Mouse (Mus musculus): ENCODE measurements around the gene D8Ertd738e. TPM values are rescaled to one million over a fixed set of nuclear protein-coding genes. Genes with fewer than 3 reads are reported as not detected.

D8Ertd738e gene
- polyA plus RNA-seq, 1 experiment from 2014 or later = 358 TPM

DNA sequence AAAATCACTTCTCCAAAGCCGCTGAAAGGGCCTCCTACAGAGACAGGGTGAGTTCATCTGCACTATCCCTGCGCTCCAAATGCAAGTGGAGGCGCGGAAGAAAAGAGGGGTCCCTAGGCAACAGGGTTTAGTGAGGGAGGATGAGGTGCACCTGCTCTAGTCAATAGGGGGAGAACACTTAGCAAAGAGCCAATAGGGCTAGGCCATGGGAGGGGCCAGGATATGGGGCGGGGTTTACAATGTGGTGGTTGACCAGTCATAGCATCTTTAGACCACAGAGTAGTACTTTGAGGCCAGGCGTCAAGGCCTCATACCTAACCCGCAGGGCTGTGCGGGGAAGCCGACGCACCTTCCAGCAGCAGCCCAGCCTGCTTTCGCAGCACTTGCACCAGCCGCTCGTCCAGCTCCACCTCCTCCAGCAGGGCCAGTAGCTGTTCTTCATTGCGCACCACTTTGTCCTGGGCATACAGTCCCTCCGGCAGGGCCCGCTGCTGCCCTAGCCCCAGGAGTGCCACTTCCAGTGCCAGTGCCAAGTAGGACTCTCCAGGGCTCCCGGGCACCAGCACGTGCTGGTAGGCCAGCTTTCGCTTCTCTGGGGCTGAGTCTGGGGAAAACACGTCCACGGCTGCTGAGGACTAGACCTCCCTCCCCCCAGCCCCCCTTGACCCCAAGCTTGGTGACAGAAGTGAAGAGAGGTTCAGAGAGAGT, 26.0 kb downstream of the D8Ertd738e start:
- H3K9ac ChIP-seq (replicated peaks; ENCODE audit: low read depth, low read length) = no peak overlapping the region
- no peaks in the 10 kb centered on the region for H3K4me1 ChIP-seq (ENCODE audit: control insufficient read depth, insufficient read depth, low read length)
- WGBS = 85% methylated on average over 21 of the region's 21 CpGs
- H3K4me3 ChIP-seq (ENCODE audit: low read depth, low read length) = no peak overlapping the region
- no peaks in the 10 kb centered on the region for H3K9me3 ChIP-seq (ENCODE audit: control insufficient read depth, low read depth, low read length)
- peaks cover 83% of the 10 kb centered on the region for H3K36me3 ChIP-seq (ENCODE audit: control insufficient read depth, insufficient read depth, low read length)
- ATAC-seq (ENCODE audit: insufficient number of reproducible peaks, insufficient read depth, low FRiP score, low read depth) = no peak
- H3K4me2 ChIP-seq (replicated peaks; ENCODE audit: low read depth, low read length) = no peak overlapping the region
- H3K27ac ChIP-seq (ENCODE audit: low read length) = no peak overlapping the region
- no peaks in the 10 kb centered on the region for H3K27me3 ChIP-seq (ENCODE audit: control insufficient read depth, insufficient read depth, low read length)

DNA sequence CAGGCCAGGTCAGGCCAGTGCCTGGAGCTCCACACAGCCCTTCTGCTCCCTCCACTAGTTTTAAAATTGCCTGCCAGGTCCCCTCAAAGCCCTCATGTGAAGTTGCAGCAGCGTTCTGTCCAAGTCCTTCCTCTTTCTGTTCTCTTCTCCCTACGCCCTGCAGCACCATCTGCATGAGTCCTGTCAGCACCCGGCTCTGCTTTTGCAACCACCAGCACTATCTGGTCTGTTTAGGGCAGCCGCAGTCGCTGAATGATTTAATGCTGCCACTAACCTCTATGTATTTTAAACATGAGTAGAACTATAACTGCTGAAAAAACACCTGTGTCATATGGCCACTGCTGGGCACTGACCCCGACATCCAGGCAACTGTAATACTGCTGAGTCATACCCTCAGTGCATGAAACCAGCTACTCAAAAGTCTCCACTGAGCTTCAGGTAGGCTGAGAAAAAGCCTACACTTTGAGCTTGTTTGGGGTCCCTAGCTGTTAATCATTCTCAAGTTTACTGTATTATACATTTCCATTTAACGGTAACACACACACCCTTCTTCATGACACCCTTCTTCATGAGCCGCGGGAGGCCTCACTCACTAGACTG, 26.9 kb downstream of the D8Ertd738e start:
- Histone ChIP-seq H3K4me1 (ENCODE audit: control insufficient read depth, insufficient read depth, low read length) (no peaks in the 10 kb centered on the region), H3K4me3 (ENCODE audit: low read depth, low read length) (no peak overlapping the region), H3K9me3 (ENCODE audit: control insufficient read depth, low read depth, low read length) (no peaks in the 10 kb centered on the region), H3K9ac (replicated peaks; ENCODE audit: low read depth, low read length) (no peak overlapping the region), H3K27me3 (ENCODE audit: control insufficient read depth, insufficient read depth, low read length) (no peaks in the 10 kb centered on the region), H3K4me2 (replicated peaks; ENCODE audit: low read depth, low read length) (no peak overlapping the region), H3K36me3 (ENCODE audit: control insufficient read depth, insufficient read depth, low read length) (peaks cover 83% of the 10 kb centered on the region), H3K27ac (ENCODE audit: low read length) (no peak overlapping the region)
- 91% methylated on average over 9 of the region's 9 CpGs for WGBS
- no peak for ATAC-seq (ENCODE audit: insufficient number of reproducible peaks, insufficient read depth, low FRiP score, low read depth)

DNA sequence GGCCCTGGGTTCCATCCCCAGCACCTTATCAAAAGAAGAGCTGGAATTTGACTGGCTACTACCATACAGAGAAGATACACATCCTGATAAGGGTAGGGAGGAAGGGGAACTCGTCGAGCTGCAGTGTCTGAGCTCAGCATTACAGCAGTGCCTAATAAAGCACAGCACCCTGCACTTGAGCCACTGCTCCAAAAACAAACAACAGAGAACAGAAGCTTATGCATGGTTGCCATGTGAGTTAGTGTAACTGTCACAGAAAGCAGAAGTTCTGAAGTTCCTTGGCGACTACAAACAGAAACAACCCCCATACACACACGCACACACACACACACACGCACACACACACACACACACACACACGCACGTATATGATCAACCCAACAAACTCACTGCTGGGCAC, 29.4 kb downstream of the D8Ertd738e start:
- 83% methylated on average over 7 of the region's 7 CpGs for WGBS
- no peak overlapping the region for H3K27ac ChIP-seq (ENCODE audit: low read length)
- peaks cover 80% of the 10 kb centered on the region for H3K36me3 ChIP-seq (ENCODE audit: control insufficient read depth, insufficient read depth, low read length)
- H3K4me1 ChIP-seq (ENCODE audit: control insufficient read depth, insufficient read depth, low read length) = no peaks in the 10 kb centered on the region
- no peak overlapping the region for H3K4me2 ChIP-seq (replicated peaks; ENCODE audit: low read depth, low read length)
- H3K9ac ChIP-seq (replicated peaks; ENCODE audit: low read depth, low read length) = no peak overlapping the region
- no peaks in the 10 kb centered on the region for H3K9me3 ChIP-seq (ENCODE audit: control insufficient read depth, low read depth, low read length)
- ATAC-seq (ENCODE audit: insufficient number of reproducible peaks, insufficient read depth, low FRiP score, low read depth) = no peak
- H3K27me3 ChIP-seq (ENCODE audit: control insufficient read depth, insufficient read depth, low read length) = no peaks in the 10 kb centered on the region
- no peak overlapping the region for H3K4me3 ChIP-seq (ENCODE audit: low read depth, low read length)

DNA sequence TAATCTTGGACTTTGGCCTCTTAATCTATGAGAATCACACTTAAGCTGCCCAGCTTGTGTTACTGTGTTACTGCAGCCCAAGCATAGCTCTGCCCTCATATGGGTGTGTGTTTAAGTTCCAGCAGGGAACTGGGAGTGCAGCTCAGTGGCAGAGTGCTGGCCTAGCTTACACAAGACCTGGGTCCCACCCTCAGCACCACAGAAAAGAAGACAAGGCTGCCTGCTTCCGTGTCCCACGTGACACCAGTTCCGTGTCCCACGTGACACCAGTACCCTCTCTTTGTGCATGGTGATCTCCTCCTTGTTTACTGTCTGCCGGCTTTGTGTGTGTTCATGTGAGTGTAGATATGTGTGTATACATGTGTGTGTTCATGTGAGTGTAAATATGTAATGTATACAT, 31.4 kb downstream of the D8Ertd738e start:
- Histone ChIP-seq H3K4me1 (ENCODE audit: control insufficient read depth, insufficient read depth, low read length) (no peaks in the 10 kb centered on the region), H3K4me3 (ENCODE audit: low read depth, low read length) (no peak overlapping the region), H3K9me3 (ENCODE audit: control insufficient read depth, low read depth, low read length) (no peaks in the 10 kb centered on the region), H3K4me2 (replicated peaks; ENCODE audit: low read depth, low read length) (no peak overlapping the region), H3K36me3 (ENCODE audit: control insufficient read depth, insufficient read depth, low read length) (peaks cover 73% of the 10 kb centered on the region), H3K9ac (replicated peaks; ENCODE audit: low read depth, low read length) (no peak overlapping the region), H3K27ac (ENCODE audit: low read length) (no peak overlapping the region), H3K27me3 (ENCODE audit: control insufficient read depth, insufficient read depth, low read length) (no peaks in the 10 kb centered on the region)
- ATAC-seq (ENCODE audit: insufficient number of reproducible peaks, insufficient read depth, low FRiP score, low read depth) = no peak
- WGBS = 90% methylated on average over 5 of the region's 5 CpGs

DNA sequence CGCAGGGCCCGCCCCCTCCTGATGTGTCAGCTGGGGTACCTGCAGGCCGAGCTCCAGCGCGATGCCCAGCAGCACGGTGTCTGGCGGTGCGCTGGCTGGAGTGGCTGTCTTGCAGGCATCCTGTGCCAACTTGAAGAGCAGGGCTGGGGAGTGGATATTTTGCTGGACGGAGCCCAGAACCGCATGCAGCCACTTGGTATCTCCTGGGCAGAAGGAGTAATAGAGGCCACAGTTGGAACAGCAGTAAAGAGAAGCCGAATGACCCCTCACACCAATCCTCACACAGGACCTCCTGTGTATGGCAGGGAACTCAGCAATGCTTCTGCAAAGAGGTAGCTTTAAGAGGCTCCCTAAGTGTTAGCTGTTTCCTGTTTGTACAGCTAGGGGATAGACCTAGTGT, 32.3 kb downstream of the D8Ertd738e start:
- 94% methylated on average over 11 of the region's 11 CpGs for WGBS
- H3K4me2 ChIP-seq (replicated peaks; ENCODE audit: low read depth, low read length) = no peak overlapping the region
- peaks cover 73% of the 10 kb centered on the region for H3K36me3 ChIP-seq (ENCODE audit: control insufficient read depth, insufficient read depth, low read length)
- no peaks in the 10 kb centered on the region for H3K9me3 ChIP-seq (ENCODE audit: control insufficient read depth, low read depth, low read length)
- H3K27me3 ChIP-seq (ENCODE audit: control insufficient read depth, insufficient read depth, low read length) = no peaks in the 10 kb centered on the region
- no peak overlapping the region for H3K9ac ChIP-seq (replicated peaks; ENCODE audit: low read depth, low read length)
- no peak overlapping the region for H3K27ac ChIP-seq (ENCODE audit: low read length)
- H3K4me3 ChIP-seq (ENCODE audit: low read depth, low read length) = no peak overlapping the region
- ATAC-seq (ENCODE audit: insufficient number of reproducible peaks, insufficient read depth, low FRiP score, low read depth) = no peak
- H3K4me1 ChIP-seq (ENCODE audit: control insufficient read depth, insufficient read depth, low read length) = no peaks in the 10 kb centered on the region

DNA sequence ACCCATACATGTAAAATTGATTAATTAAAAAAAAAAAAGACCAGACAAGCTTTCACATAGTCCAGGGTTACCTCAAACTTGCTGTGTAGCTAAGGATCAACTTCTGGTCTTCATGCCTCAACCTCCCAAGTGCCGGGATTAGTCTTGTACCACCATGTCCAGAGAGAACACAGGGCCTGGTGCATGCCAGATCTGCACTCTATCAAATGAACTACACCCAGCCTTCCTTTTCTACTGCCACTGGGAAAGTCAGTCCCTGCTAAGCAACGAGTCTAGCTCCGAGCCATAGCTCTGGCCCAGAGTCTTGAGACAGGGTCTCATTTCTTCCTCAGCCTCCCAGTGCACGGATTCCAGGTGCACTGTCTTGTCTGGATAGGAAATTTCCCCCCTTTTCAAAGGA, 36.2 kb downstream of the D8Ertd738e start:
- Histone ChIP-seq H3K9ac (replicated peaks; ENCODE audit: low read depth, low read length) (no peak overlapping the region), H3K27me3 (ENCODE audit: control insufficient read depth, insufficient read depth, low read length) (no peaks in the 10 kb centered on the region), H3K4me2 (replicated peaks; ENCODE audit: low read depth, low read length) (no peak overlapping the region), H3K4me3 (ENCODE audit: low read depth, low read length) (no peak overlapping the region), H3K27ac (ENCODE audit: low read length) (no peak overlapping the region), H3K9me3 (ENCODE audit: control insufficient read depth, low read depth, low read length) (no peaks in the 10 kb centered on the region), H3K36me3 (ENCODE audit: control insufficient read depth, insufficient read depth, low read length) (peaks cover 77% of the 10 kb centered on the region), H3K4me1 (ENCODE audit: control insufficient read depth, insufficient read depth, low read length) (peaks cover under 1% of the 10 kb centered on the region; the same call in 1 of the 2 replicates)
- 88% methylated on average over 4 of the region's 4 CpGs for WGBS
- ATAC-seq (ENCODE audit: insufficient number of reproducible peaks, insufficient read depth, low FRiP score, low read depth) = no peak

DNA sequence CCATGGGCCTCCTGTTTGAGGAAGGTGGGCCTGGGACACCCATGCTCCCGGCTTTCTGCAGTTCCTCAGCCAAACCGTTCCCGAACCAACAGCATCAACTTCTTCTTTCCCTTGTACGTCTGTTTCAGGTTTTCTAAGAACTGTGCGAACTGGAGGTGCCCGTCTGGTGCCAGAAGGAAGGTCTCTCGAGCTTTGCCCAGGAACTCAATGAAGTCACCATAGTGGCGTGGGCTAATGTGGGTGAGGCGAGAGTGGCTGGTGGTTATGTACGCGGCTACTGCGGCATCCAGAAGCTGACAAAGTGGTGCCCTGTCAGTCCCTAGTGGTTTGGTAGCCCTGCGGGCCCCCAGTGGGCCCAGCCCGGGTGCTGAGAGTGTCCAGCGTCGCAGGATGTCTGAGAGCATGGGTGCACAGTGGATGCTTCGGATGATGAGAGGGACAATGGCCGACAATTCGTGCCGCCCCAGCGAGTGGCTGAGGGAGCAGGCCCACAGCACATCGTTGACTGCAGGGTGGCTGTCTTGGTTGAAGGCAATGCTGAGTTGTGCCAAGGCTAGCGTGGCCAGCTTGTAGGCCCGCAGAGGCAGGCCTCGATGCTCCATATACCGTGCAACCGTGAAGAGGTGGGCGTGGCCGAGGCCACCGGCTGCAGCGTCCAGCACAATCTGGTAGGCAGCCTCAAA, 37.5 kb downstream of the D8Ertd738e start:
- 92% methylated on average over 31 of the region's 31 CpGs for WGBS
- H3K4me3 ChIP-seq (ENCODE audit: low read depth, low read length) = no peak overlapping the region

DNA sequence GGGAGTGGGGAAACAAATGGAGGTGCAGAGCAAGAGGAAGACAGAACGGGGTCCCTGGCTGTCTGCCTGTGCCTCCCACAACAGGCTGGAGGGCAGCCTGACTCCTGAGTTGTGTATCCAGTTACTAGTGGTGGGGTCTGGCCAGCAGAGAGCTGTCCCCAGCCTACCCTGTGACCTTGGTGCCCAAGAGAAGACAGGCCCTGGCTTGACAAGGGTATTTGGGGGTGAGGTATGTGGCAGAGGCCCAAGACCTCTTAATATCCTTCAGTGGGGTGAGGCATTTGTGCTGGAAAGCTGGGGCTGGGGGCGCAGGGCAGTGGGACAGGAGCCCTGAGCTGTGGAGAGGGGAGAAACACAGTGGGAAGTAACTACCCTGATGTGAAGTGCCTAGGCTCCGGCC, 38.3 kb downstream of the D8Ertd738e start:
- 93% methylated on average over 3 of the region's 3 CpGs for WGBS
- no peak for ATAC-seq (ENCODE audit: insufficient number of reproducible peaks, insufficient read depth, low FRiP score, low read depth)
- no peak overlapping the region for H3K27ac ChIP-seq (ENCODE audit: low read length)
- peaks cover 9% of the 10 kb centered on the region; the same call in 1 of the 2 replicates for H3K4me1 ChIP-seq (ENCODE audit: control insufficient read depth, insufficient read depth, low read length)
- no peak overlapping the region for H3K4me2 ChIP-seq (replicated peaks; ENCODE audit: low read depth, low read length)
- no peak overlapping the region for H3K4me3 ChIP-seq (ENCODE audit: low read depth, low read length)
- no peaks in the 10 kb centered on the region for H3K9me3 ChIP-seq (ENCODE audit: control insufficient read depth, low read depth, low read length)
- no peaks in the 10 kb centered on the region for H3K27me3 ChIP-seq (ENCODE audit: control insufficient read depth, insufficient read depth, low read length)
- peaks cover 63% of the 10 kb centered on the region for H3K36me3 ChIP-seq (ENCODE audit: control insufficient read depth, insufficient read depth, low read length)
- no peak overlapping the region for H3K9ac ChIP-seq (replicated peaks; ENCODE audit: low read depth, low read length)

More for the DNA sequence above, 37.5 kb downstream of the D8Ertd738e start:
- Histone ChIP-seq H3K36me3 (ENCODE audit: control insufficient read depth, insufficient read depth, low read length) (peaks cover 67% of the 10 kb centered on the region), H3K9me3 (ENCODE audit: control insufficient read depth, low read depth, low read length) (no peaks in the 10 kb centered on the region), H3K4me1 (ENCODE audit: control insufficient read depth, insufficient read depth, low read length) (peaks cover 9% of the 10 kb centered on the region; the same call in 1 of the 2 replicates), H3K9ac (replicated peaks; ENCODE audit: low read depth, low read length) (no peak overlapping the region), H3K27me3 (ENCODE audit: control insufficient read depth, insufficient read depth, low read length) (no peaks in the 10 kb centered on the region), H3K4me2 (replicated peaks; ENCODE audit: low read depth, low read length) (no peak overlapping the region), H3K27ac (ENCODE audit: low read length) (no peak overlapping the region)
- ATAC-seq (ENCODE audit: insufficient number of reproducible peaks, insufficient read depth, low FRiP score, low read depth) = no peak

Data from stomach, embryonic 14.5 days (tissue).